Mouse (Mus musculus) hindbrain, embryonic 11.5 days (tissue): ENCODE measurements around the gene Skil. TPM values are rescaled to one million over a fixed set of nuclear protein-coding genes. Genes with fewer than 3 reads are reported as not detected.

ENCODE experiments used
- ATAC-seq: fragments of 200-750 bp; cut with Nextera tagmentation; 2 replicates; pipeline ENCODE4 v1.8.0; 2017; ENCODE audit warnings: mild to moderate bottlenecking, moderate TSS enrichment, moderate library complexity; ENCODE audit not compliant: low FRiP score
- DNase-seq: peaks from one replicate; pipeline ENCODE4 v3.0.0-alpha.2; 2015; ENCODE audit warnings: low spot score
- H3K27ac ChIP-seq: fragments of 300-500 bp; sonication (generic); 2 replicates; pipeline ENCODE4 v1.5.1; 2014; ENCODE audit warnings: mild to moderate bottlenecking, low read depth, low read length
- H3K27me3 ChIP-seq: fragments of 300-500 bp; sonication (generic); 2 replicates; pipeline ENCODE4 v1.6.1; 2014; ENCODE audit warnings: mild to moderate bottlenecking, low read length, moderate library complexity, mixed read lengths; ENCODE audit not compliant: control insufficient read depth, insufficient read depth
- H3K36me3 ChIP-seq: fragments of 300-500 bp; sonication (generic); 2 replicates; pipeline ENCODE4 v1.6.1; 2014; ENCODE audit warnings: mild to moderate bottlenecking, low read length, moderate library complexity, mixed read lengths; ENCODE audit not compliant: control insufficient read depth, insufficient read depth
- H3K4me1 ChIP-seq: fragments of 300-500 bp; sonication (generic); replicated peaks from 2 replicates; pipeline ENCODE4 v1.6.1; 2014; ENCODE audit warnings: low read length, mixed read lengths; ENCODE audit not compliant: control insufficient read depth, insufficient read depth
- H3K4me2 ChIP-seq: fragments of 300-500 bp; sonication (generic); replicated peaks from 2 replicates; pipeline ENCODE4 v1.6.1; 2014; ENCODE audit warnings: mild to moderate bottlenecking, low read depth, low read length
- H3K4me3 ChIP-seq: fragments of 300-500 bp; sonication (generic); 2 replicates; pipeline ENCODE4 v1.5.1; 2014; ENCODE audit warnings: low read depth, low read length
- H3K9ac ChIP-seq: fragments of 300-500 bp; sonication (generic); 2 replicates; pipeline ENCODE4 v1.6.1; 2014; ENCODE audit warnings: low read depth, low read length
- H3K9me3 ChIP-seq: fragments of 300-500 bp; sonication (generic); 2 replicates; pipeline ENCODE4 v1.6.1; 2016; ENCODE audit warnings: low read length; ENCODE audit not compliant: control insufficient read depth
- WGBS: fragments of 180-500 bp; shearing (Covaris S2); extraction: QIAGEN DNeasy Blood & Tissue Kit; methylation state at CpG from one replicate; pipeline ENCODE4 v1.1.7; 2014; 5-methylcytosine and 5-hydroxymethylcytosine counted together
- polyA plus RNA-seq: library from polyadenylated mRNA; unstranded; fragments of >200 nt; fragmentation: Nextera tagmentation; extraction: Ambion mirVana; gene quantifications from 2 replicates; pipeline ENCODE4 v1.2.1, GENCODE M21; 2014

Skil gene
- polyA plus RNA-seq, 1 experiment from 2014 or later, result 71.1 TPM

DNA sequence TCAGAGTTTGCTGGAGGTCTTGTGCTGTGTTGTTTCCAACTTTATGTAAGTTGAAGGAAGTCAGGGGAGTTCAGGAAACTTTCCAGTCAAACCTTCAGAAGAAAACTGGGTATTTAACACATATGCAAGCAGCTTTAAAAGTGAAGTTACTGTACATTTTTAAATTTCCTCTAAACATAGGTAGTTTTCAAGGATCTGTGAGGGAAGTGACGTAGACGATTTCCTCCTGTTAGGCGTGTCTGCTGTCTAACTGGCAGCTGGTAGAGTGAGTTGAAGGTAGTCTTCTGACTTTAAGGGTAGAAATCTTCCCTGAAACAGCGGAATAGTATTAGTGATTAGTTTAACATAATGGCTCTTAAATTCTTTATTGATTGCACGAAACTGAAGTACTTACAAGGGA is 5.2 kb downstream of the Skil start:
- WGBS, result 89% methylated on average over 5 of the region's 5 CpGs
- H3K4me2 ChIP-seq, result peak overlapping the region; percentile 24
- H3K4me1 ChIP-seq, result peaks cover 9% of the 10 kb centered on the region
- no peak overlapping the region for H3K9ac ChIP-seq
- H3K9me3 ChIP-seq, result no peaks in the 10 kb centered on the region
- ATAC-seq (no peak), DNase-seq (no peak)
- peak overlapping the region; percentile 20; the same call in 1 of the 2 replicates for H3K4me3 ChIP-seq
- H3K27ac ChIP-seq, result no peak overlapping the region
- H3K27me3 ChIP-seq, result no peaks in the 10 kb centered on the region
- H3K36me3 ChIP-seq, result no peaks in the 10 kb centered on the region

DNA sequence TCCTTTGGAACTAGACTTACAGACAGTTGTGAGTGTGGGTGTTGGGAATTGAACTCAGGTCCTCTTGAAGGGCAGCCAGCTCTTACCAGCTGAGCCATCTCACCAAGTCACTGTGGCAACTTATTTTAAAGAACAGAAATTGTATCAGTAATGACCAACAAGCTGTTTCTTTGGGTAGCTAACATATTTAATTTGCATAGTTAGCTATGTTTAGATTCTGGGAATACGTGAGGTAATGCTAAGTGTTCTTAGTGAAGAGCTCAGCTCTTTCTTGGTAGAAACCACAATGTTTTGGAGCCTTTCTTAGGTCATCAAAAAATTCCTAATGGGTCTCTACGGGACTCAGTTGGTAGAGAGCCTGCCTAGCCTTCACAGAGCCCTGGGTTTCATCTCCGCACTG is 5.9 kb downstream of the Skil start:
- WGBS, result 87% methylated on average over 3 of the region's 3 CpGs
- H3K4me2 ChIP-seq, result 0 out of 2 replicates have a peak overlapping the region, but pooled peaks have one; percentile 7

DNA sequence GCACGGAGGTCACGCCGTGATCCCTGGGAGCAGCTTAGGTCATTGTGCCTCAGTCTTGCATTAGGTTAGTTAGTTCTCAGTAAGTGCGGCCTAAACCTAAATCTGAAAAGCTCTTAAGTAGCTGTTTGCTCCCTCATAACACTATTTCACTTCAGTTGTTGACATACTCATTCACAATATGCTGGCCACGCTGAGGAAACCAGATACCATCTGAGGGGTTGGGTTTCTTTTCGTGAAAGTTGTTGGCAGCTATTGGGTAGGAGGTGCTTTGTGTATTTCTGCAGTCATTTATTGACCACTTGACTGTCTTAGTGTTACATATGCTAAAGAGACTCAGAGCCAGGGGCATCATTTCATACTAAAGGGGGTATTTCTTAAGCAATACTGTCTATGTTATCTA is 10.1 kb downstream of the Skil start:
- WGBS, result 88% methylated on average over 6 of the region's 6 CpGs
- ATAC-seq, result no peak

More for the DNA sequence above, 5.9 kb downstream of the Skil start:
- DNase-seq (no peak), ATAC-seq (no peak)
- Histone ChIP-seq H3K27ac (no peak overlapping the region), H3K9me3 (no peaks in the 10 kb centered on the region), H3K36me3 (no peaks in the 10 kb centered on the region), H3K4me3 (no peak overlapping the region), H3K4me1 (peaks cover 9% of the 10 kb centered on the region), H3K9ac (no peak overlapping the region), H3K27me3 (no peaks in the 10 kb centered on the region)

DNA sequence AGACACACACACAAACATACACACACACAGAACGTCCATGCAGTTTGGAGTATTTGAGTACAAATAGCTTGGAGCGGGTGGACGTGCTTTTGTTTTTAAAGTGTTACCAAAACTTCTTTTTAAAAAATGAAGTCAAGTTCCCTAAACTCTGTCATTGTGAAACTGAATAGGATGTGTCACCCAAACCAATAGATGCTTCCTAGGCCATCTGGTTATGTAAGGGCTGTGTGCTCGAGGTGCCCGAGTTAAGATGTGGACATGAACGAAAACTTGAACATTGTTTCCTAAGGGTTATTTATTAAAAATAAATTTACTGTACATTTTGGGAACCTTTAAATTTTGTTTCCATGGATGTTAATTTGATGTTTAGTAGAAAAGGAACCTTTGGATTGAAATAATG is 11.7 kb downstream of the Skil start:
- ATAC-seq, result no peak
- no peak overlapping the region for H3K9ac ChIP-seq
- WGBS, result 91% methylated on average over 6 of the region's 6 CpGs
- DNase-seq, result no peak
- no peaks in the 10 kb centered on the region for H3K36me3 ChIP-seq
- H3K4me3 ChIP-seq, result no peak overlapping the region
- H3K27me3 ChIP-seq, result no peaks in the 10 kb centered on the region
- no peak overlapping the region for H3K27ac ChIP-seq
- H3K4me1 ChIP-seq, result no peaks in the 10 kb centered on the region
- no peak overlapping the region for H3K4me2 ChIP-seq
- H3K9me3 ChIP-seq, result no peaks in the 10 kb centered on the region

More for the DNA sequence above, 10.1 kb downstream of the Skil start:
- Histone ChIP-seq H3K9me3 (no peaks in the 10 kb centered on the region), H3K36me3 (no peaks in the 10 kb centered on the region), H3K4me3 (no peak overlapping the region), H3K27me3 (no peaks in the 10 kb centered on the region), H3K9ac (no peak overlapping the region), H3K4me2 (no peak overlapping the region), H3K4me1 (no peaks in the 10 kb centered on the region), H3K27ac (no peak overlapping the region)
- no peak for DNase-seq

DNA sequence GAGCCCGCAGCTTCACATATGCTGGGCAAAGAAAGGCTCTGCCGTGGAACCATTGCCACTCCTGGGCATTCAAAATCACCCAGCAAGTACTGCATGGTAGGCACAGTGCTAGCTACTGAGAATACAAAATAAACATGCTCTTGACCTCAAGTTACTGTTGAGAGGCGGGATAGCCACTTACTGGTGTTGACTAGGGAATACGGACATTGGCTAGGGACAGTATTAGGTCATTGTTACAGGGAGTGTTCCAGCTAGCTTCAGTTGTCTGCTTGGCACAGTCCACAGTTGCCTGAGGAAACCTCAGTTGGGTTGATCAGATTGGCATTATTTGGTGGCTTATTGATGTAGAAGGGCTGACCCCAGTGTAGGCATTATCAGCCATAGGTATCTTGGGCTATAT is 12.8 kb downstream of the Skil start:
- ATAC-seq (no peak), DNase-seq (no peak)
- Histone ChIP-seq H3K4me2 (no peak overlapping the region), H3K36me3 (no peaks in the 10 kb centered on the region), H3K9ac (no peak overlapping the region), H3K4me3 (no peak overlapping the region), H3K27me3 (no peaks in the 10 kb centered on the region), H3K4me1 (no peaks in the 10 kb centered on the region), H3K27ac (no peak overlapping the region), H3K9me3 (no peaks in the 10 kb centered on the region)
- WGBS, result 82% methylated on average over 4 of the region's 4 CpGs

DNA sequence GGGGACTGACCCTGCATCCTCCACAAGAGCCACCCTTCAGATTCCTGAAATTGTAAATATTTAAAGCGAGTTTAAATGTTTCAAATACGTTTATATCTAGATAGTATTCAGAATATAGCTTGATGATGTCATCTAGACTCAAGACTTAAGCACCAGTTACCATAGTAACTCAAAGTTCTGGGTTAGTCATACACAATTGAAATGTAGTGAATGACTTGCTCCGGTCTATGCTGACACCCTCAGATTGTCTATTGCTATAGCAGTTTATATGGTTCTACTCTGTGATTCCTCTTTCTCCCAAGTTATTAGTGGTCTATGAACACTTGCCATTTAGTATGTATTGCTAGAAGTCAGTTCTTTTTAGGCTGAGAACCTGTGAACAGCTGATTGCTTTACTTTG is 14.2 kb downstream of the Skil start:
- H3K4me2 ChIP-seq, result no peak overlapping the region
- no peak overlapping the region for H3K27ac ChIP-seq
- H3K4me1 ChIP-seq, result no peaks in the 10 kb centered on the region
- ATAC-seq (no peak), DNase-seq (no peak)
- H3K36me3 ChIP-seq, result peaks cover 6% of the 10 kb centered on the region
- no peak overlapping the region for H3K9ac ChIP-seq
- H3K9me3 ChIP-seq, result no peaks in the 10 kb centered on the region
- H3K27me3 ChIP-seq, result no peaks in the 10 kb centered on the region
- no peak overlapping the region for H3K4me3 ChIP-seq
- WGBS, result 81% methylated on average over 3 of the region's 3 CpGs

DNA sequence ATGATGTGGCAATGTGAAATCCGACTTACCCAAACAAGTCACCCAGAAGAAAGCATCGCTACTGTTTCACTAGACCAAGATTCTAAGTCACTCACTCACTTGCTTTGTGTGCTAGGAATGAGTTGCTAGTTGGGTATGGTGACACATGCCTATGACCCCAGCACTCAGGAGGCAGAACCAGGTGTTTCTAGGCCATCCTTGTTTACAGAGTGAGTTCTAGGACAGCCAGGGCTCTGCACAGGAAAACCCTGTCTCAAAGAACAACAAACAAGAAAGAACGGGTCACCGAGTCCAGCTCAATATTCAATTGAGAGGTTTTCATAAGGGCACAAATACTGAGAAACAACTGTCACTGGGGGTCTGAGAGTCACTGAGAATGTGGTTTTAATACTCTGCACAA is 28.2 kb downstream of the Skil start:
- no peak overlapping the region for H3K9ac ChIP-seq
- no peak for ATAC-seq
- no peak overlapping the region for H3K27ac ChIP-seq
- no peaks in the 10 kb centered on the region for H3K9me3 ChIP-seq
- no peak for DNase-seq
- H3K4me1 ChIP-seq, result no peaks in the 10 kb centered on the region
- H3K4me2 ChIP-seq, result no peak overlapping the region
- no peaks in the 10 kb centered on the region for H3K36me3 ChIP-seq
- H3K27me3 ChIP-seq, result no peaks in the 10 kb centered on the region
- H3K4me3 ChIP-seq, result no peak overlapping the region
- WGBS, result 87% methylated on average over 4 of the region's 4 CpGs

DNA sequence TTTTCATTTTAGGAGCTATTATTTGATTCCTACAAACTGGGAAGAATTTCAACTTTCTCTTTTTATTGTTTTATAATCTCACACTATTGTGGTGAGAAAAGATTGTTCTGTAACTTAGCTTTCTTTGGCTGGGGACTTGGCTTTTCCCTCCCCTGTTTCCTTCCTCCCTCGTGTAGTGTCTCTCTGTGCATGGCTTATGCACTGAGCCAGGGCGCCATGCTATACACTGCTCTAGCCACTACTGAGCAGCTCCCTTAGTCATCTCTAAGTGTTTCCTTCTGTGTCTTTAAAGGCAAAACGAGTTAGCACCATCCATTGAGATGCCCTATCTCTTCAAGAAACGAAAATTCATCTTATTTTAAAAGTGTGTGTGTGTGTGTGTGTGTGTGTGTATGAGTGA is 31.4 kb downstream of the Skil start:
- Histone ChIP-seq H3K27ac (no peak overlapping the region), H3K27me3 (no peaks in the 10 kb centered on the region), H3K4me3 (no peak overlapping the region), H3K36me3 (no peaks in the 10 kb centered on the region), H3K9ac (no peak overlapping the region), H3K4me2 (no peak overlapping the region), H3K9me3 (no peaks in the 10 kb centered on the region), H3K4me1 (no peaks in the 10 kb centered on the region)
- ATAC-seq (no peak), DNase-seq (no peak)
- 80% methylated on average over 4 of the region's 4 CpGs for WGBS

DNA sequence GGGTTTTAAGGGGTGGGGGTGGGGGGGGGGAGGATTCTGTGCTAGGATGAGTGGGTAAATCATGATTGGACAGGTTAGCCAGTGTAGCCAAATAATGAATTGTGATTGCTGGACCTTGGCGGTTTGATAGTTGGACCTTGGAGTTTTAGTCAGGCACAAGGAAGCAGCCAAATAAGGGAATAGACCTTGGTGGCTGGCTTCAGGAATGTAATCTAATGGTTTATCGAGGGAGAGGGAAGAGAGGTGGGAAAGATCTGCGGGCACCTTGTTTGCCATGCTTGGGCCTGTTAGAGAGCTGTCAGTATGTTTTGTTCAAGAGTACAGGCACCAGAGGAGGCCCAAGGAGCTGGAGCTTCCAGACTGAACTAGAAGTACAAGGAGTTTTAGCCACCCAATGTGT is 32.0 kb downstream of the Skil start:
- 88% methylated on average over 3 of the region's 3 CpGs for WGBS
- DNase-seq (no peak), ATAC-seq (no peak)
- no peak overlapping the region for H3K4me2 ChIP-seq
- no peaks in the 10 kb centered on the region for H3K9me3 ChIP-seq
- no peaks in the 10 kb centered on the region for H3K27me3 ChIP-seq
- H3K4me1 ChIP-seq, result no peaks in the 10 kb centered on the region
- H3K27ac ChIP-seq, result no peak overlapping the region
- H3K36me3 ChIP-seq, result no peaks in the 10 kb centered on the region
- H3K9ac ChIP-seq, result no peak overlapping the region
- H3K4me3 ChIP-seq, result no peak overlapping the region
